Mouse (Mus musculus) myocyte (in vitro differentiated cells): Measurements from ENCODE around the gene Krt15.

Experiments used
- CEBPB ChIP-seq: IDR thresholded peaks from 2 replicates; pipeline ENCODE4 v1.6.1; 2011; ENCODE audit warnings: mild to moderate bottlenecking, moderate library complexity; ENCODE audit not compliant: poor library complexity, insufficient read depth, severe bottlenecking
- E2F4 ChIP-seq: IDR thresholded peaks from one replicate; pipeline ENCODE4 v1.6.1; 2011; ENCODE audit warnings: mild to moderate bottlenecking, control low read depth, moderate library complexity; ENCODE audit not compliant: insufficient read depth
- MAX ChIP-seq: IDR thresholded peaks from one replicate; pipeline ENCODE4 v1.6.1; 2011; ENCODE audit warnings: low read depth, mild to moderate bottlenecking, control low read depth
- POLR2A ChIP-seq: IDR thresholded peaks from one replicate; pipeline ENCODE4 v1.6.1; 2011; ENCODE audit warnings: low read depth, mild to moderate bottlenecking, control low read depth, moderate library complexity; ENCODE audit not compliant: insufficient read length
- POLR2AphosphoS2 ChIP-seq: IDR thresholded peaks from one replicate; pipeline ENCODE4 v1.6.1; 2011; ENCODE audit warnings: low read depth, control low read depth; ENCODE audit not compliant: insufficient read length
- REST ChIP-seq: IDR thresholded peaks from one replicate; pipeline ENCODE4 v1.6.1; 2011; ENCODE audit warnings: mild to moderate bottlenecking, control low read depth, moderate library complexity; ENCODE audit not compliant: insufficient read depth, insufficient read length
- SRF ChIP-seq: IDR thresholded peaks from one replicate; pipeline ENCODE4 v1.6.1; 2011; ENCODE audit warnings: low read depth; ENCODE audit not compliant: control insufficient read depth, insufficient read length

- TF ChIP-seq POLR2A (no peak), POLR2AphosphoS2 (no peak), SRF (no peak), E2F4 (no peak), MAX (no peak), CEBPB (no peak), REST (no peak)
Measured at GRCm38 (mm10) chr11:100120331-100120730, 15.4 kb downstream of the Krt15 start.
